Mouse (Mus musculus): ENCODE data around the gene 6030445D17Rik.

- TF ChIP-seq CTCF (conservative IDR thresholded peaks at IDR 0.05; ENCODE audit: insufficient read depth, insufficient read length, low read depth, low read length) (no peak), POLR2A (IDR thresholded peaks at IDR 0.05; ENCODE audit: low read depth, low read length) (no peak)
Observed at GRCm38 (mm10) chr4:136462839-136463178, 759 bp downstream of the 6030445D17Rik start.
